Mouse (Mus musculus) adrenal gland, postnatal 4 days (tissue): ENCODE measurements around the gene Tbc1d12. TPM values are rescaled to one million over a fixed set of nuclear protein-coding genes. Genes with fewer than 3 reads are reported as not detected.

Source experiments
- DNase-seq, 2 experiments: peaks; one replicate each; pipeline ENCODE4 v3.0.0; 2021 to 2022; ENCODE audit warnings: low spot score in 2 of 2, mixed read lengths in 2 of 2
- total RNA-seq, 2 experiments: library from RNA; stranded (reverse); gene quantifications; 2 replicates each; pipeline ENCODE4 v1.2.3; 2021

Gene Tbc1d12
- total RNA-seq, 2 experiments from 2014 or later = 9.5 to 9.8 TPM

DNA sequence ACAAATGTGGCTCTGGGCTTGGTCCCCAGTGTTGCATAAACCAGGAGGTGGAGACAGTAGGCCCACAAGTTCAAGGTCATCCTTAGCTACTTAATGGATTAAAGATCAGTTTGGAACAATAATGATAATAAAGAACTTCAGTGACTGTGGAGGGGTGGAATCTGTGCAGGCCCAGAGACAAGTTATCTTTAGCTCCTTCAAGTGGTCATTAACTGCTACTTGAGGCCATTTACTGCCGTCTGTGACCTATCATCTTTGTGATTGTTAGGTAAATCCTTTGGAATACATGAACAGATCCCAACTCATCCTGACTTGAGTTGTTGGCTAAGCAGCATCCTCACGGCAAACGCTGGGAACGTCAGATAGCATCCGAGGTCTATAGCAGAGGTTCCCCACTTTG is 66.1 kb downstream of the Tbc1d12 start:
- no peak for DNase-seq

DNA sequence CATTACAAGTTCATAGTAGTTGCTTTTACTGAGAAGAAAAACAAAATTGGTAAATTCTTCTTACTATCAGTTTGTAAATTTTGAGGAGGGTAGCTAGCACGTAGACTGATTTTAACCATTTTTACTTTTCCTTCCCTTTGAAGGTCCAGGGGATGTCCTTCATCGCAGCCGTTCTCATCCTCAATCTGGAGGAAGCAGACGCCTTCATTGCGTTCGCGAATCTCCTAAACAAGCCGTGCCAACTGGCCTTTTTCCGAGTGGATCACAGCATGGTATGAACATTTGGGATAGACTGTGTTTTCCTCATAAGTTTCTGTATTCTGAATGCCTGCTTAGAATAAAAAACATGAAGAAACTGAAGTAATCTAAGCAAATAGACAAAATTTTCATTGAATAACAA is 77.4 kb downstream of the Tbc1d12 start:
- DNase-seq = no peak

DNA sequence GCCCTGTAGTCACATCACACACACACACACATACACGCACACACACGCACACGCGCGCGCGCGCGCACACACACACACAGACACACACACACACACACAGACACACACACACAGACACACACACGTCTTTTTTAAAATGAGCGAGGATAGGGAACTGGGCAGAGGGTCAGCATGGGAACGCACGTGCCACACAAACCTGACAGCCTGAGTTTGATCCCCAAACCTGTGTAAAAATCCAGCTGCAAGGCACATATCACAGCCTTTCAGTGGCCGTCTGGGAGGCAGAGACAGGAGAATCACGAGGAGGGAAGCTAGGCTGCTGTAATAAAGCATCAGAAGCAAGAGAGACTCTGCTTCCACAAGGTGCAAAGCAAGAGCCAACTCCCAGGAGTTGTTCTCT is 78.5 kb downstream of the Tbc1d12 start:
- no peak for DNase-seq

DNA sequence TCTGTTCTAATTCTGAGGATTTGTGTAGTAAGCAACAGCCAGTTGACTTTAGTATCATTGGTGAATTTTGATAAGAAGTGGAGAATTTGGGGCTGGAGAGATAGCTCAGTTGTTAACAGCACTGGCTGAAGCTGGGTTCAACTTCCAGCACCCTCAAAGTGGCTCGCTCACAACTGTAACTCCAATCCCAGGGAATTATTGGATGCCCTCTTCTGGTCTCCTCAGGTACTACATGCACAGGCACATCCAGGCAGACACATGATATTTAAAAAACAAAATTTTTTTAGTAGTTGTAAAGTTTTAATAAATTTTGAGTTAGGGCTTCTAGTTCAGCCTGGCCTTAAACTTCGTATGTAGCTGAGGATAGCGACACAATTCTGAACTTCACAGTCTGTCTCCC is 79.3 kb downstream of the Tbc1d12 start:
- no peak for DNase-seq

DNA sequence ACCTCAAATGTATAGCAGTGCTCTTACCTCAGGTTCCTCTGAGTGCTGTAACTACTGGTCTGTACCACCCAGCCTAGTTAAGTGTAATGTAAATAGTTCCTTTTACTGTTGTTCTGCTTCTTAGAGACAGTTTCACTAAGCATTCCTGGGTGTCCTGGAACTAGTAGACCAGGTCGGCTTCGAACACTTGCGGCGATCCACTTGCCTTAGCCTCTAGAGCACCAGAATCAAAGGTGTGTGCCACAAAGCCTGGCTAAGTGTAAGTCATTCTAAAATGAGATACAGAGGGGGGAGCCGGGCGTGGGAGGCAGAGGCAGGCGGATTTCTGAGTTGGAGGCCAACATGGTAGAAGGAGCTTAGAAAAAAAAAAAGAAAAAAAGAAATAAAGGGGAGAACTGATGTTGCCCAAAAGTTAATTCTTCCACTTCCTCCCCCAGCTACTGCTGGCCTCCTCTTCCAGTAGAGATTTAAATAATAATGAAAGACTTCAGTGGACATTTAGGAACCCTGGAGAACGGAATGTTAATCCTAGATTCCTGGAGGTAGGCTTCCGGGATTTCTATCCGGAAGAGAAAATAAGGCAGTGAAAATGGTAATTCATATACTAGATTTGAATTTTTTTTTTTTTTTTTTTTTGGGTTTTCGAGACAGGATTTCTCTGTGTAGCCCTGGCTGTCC is 92.2 kb downstream of the Tbc1d12 start:
- DNase-seq = no peak

DNA sequence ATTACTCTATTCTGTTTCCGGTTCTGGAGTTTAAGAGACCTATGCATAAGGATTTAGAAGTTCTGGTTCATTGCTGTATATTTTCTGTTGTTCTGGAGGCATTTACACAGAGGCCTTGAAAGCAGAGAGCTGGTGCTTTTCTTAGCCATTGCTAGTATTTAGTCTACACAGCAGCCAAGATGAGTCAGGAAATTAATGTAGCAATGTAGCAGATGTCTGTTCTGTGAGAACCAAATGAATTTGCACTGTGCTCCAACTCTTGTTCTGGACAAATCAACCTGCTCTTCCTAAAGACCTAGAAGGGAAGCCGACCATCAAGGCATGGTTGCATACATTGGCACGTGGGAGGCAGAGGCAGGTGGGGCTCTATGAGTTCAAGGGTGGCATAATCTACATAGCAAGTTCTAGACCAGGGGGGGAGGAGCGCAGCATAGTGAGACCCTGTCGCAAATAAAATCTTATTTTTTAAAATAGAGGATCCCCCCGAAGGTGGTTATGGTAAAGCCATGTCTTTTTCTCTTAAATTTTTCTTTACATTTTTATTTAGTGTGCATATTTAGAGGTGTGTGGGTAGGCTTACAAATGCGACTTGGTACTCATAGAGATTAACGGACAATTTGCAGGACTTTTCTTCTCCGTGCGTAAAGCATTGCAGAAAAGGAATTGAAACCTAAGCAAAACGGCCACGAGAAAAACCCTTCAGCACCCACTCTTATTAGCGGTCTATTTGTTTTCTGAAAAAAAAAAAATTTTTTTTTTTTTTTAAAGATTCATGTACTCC is 93.3 kb downstream of the Tbc1d12 start:
- no peak for DNase-seq

DNA sequence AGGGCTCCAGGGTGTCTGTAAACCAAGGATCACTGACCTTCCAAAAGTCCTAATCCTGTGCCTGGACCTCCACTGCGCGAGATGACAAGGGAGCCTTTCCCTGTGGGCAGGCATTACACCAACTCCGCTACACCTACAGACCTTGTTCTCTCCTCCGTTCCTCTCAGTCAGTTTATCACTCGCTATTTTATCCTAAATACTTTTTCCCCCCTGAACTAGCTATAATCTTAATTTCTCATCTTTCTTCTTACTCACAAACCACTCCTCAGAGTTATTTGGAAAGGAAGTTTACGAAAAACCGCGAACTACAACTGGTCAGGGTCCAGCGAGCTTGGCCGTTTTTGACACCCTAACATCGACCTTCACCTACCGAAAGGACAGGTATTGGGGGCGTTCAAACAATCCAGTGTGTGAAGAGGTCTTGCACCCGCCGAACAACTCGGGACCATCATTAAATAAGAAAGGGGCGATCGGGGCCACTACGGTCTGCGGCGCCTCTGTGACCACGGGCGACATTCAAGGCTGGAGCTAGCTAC is 93.9 kb downstream of the Tbc1d12 start:
- no peak for DNase-seq

DNA sequence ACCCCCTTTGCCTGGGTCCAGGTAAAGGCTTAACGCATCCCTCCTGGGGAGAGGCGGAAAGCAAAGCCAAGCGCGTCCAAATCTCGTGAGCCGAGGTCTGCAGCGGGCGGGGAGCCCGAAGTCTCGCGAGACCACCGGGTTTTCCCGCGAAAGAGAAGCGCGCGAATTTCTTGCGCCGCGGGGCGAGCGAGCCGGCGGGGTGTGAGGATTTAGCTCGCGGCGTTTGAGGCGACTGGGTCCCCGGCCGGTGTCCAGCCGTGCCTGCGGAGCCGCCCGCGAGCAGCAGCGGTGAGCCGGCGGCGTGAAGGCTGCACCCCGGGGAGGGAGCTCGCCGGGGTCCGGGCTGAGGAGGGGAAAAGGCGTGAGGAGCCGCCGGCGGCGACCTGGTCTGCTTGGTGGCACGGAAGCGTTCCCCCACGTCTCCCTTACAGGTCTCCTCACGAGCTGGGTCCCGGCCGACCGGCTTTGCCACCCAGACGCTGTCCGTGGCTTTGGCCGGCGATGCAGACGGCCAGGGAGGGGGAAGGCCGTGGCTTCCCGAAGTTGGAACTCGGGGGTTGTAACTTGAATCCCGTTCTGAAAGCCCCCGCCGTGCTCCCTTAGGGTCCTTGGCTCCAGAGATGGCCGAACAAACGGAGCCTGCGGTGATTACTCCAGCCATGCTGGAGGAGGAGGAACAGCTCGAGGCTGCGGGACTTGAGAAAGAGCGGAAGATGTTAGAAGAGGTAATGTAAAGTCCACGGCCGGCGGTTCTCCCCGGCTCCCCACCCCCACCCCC is 94.6 kb downstream of the Tbc1d12 start, which contains the start of gene Hells:
TSS of gene Hells (plus strand) at position 128 of the 778 bp plus-strand sequence.
- DNase-seq = peak; percentile 72 to 75

DNA sequence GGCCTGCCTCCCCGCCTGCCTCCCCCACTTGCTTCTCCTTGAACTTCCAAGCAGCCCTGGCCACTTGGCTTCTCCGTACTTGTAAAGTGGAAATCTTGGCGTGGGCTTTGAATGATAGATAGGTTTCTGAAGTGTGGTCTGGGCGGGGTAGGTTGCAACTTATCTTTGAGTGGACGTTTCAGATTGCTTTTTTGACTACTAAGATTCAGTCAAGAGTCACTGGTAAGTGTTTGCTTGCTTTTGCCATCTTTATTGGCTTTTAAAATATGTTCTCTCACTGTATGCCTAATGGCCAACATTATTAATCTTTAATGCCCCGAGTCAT is 95.1 kb downstream of the Tbc1d12 start:
- no peak for DNase-seq

DNA sequence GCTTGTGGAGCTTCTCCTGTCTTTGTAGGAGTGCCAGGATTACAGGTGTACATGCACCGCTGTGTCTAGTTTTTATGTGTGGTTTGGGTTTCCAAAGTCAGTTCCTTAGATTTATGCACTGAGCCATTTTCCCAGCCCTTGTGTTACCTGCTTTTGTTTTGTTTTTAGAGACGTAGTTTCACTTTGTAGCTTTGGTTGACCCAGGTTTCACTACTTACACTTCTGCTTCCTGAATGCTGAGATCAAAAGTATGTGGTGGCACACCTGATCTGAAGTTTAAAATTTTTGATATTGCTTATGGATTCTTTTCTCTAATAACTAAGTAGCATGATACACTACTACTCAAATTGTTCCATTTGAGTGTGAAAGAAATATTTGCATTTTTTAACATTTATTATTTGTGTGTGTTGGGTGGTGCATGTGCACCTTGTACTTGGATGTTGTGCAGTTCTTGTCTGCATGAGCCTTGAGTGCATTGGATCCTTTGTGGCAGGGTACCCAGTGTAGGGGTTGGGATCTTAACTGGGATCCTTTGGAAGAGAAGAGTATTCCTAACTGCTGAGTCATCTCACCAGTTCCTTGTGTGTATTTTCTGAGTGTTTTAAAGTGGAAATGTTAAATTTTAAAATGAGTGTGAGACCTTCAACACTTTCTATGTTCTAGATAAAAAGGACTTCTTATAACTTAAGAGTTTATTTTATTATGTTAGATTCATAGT is 108.4 kb downstream of the Tbc1d12 start:
- no peak for DNase-seq

Other genes starting within 250 kb of the Tbc1d12 start
- 10 to 100 TPM; 12.4 to 12.8 TPM for gene Noc3l, start 17.3 kb upstream of the Tbc1d12 start, total RNA-seq
- gene Hells, start 94.3 kb downstream of the Tbc1d12 start, total RNA-seq = 10 to 100 TPM; 25.5 to 29.6 TPM
- under 1 TPM in 1 of 2 experiments, not detected in 1; 0.14 TPM for gene Cyp2c55, start 170.4 kb downstream of the Tbc1d12 start, total RNA-seq
- gene Cyp2c65, start 224.4 kb downstream of the Tbc1d12 start, total RNA-seq = not detected